Mouse (Mus musculus) midbrain, postnatal 0 days (tissue): ENCODE measurements around the gene Pip5k1b. TPM values are rescaled to one million over a fixed set of nuclear protein-coding genes. Genes with fewer than 3 reads are reported as not detected.

Experiments
- ATAC-seq: fragments of 200-750 bp; cut with Nextera tagmentation; 2 replicates; pipeline ENCODE4 v1.8.0; 2017; ENCODE audit warnings: moderate number of reproducible peaks, mild to moderate bottlenecking, moderate TSS enrichment, moderate library complexity; ENCODE audit not compliant: low FRiP score
- DNase-seq: peaks from one replicate; pipeline ENCODE4 v3.0.0-alpha.2; 2015; ENCODE audit warnings: low spot score
- H3K27ac ChIP-seq: fragments of 300-500 bp; sonication (generic); 2 replicates; pipeline ENCODE4 v1.5.1; 2014; ENCODE audit warnings: low read depth, mild to moderate bottlenecking, low read length, mixed read lengths
- H3K27me3 ChIP-seq: fragments of 300-500 bp; sonication (generic); 2 replicates; pipeline ENCODE4 v1.6.1; 2014; ENCODE audit warnings: low read length, control low read depth, mixed read lengths; ENCODE audit not compliant: insufficient read depth
- H3K36me3 ChIP-seq: fragments of 300-500 bp; sonication (generic); 2 replicates; pipeline ENCODE4 v1.6.1; 2014; ENCODE audit warnings: low read length, control low read depth, mixed read lengths; ENCODE audit not compliant: insufficient read depth
- H3K4me1 ChIP-seq: fragments of 300-500 bp; sonication (generic); 2 replicates; pipeline ENCODE4 v1.6.1; 2014; ENCODE audit warnings: mild to moderate bottlenecking, control low read depth, antibody characterized with exemption, low read length, mixed read lengths; ENCODE audit not compliant: insufficient read depth
- H3K4me2 ChIP-seq: fragments of 300-500 bp; sonication (generic); 2 replicates; pipeline ENCODE4 v1.6.1; 2014; ENCODE audit warnings: low read depth, mild to moderate bottlenecking, low read length, mixed read lengths; ENCODE audit not compliant: poor library complexity, severe bottlenecking
- H3K4me3 ChIP-seq: fragments of 300-500 bp; sonication (generic); 2 replicates; pipeline ENCODE4 v1.5.1; 2014; ENCODE audit warnings: low read depth, mild to moderate bottlenecking, low read length, moderate library complexity
- H3K9ac ChIP-seq: fragments of 300-500 bp; sonication (generic); replicated peaks from 2 replicates; pipeline ENCODE4 v1.6.1; 2014; ENCODE audit warnings: mild to moderate bottlenecking, low read length, moderate library complexity, mixed read lengths; ENCODE audit not compliant: poor library complexity, severe bottlenecking
- H3K9me3 ChIP-seq: fragments of 300-500 bp; sonication (generic); 2 replicates; pipeline ENCODE4 v1.6.1; 2016; ENCODE audit warnings: low read length, control low read depth
- CTCF ChIP-seq: IDR thresholded peaks from 2 replicates; pipeline ENCODE4 v1.5.1; 2016; ENCODE audit warnings: antibody characterized with exemption, mild to moderate bottlenecking
- WGBS: fragments of 180-500 bp; shearing (Covaris S2); extraction: QIAGEN DNeasy Blood & Tissue Kit; methylation state at CpG from one replicate; pipeline ENCODE4 v1.1.7; 2014; 5-methylcytosine and 5-hydroxymethylcytosine counted together
- polyA plus RNA-seq: library from polyadenylated mRNA; unstranded; fragments of >200 nt; fragmentation: Nextera tagmentation; extraction: Ambion mirVana; gene quantifications from 2 replicates; pipeline ENCODE4 v1.2.1, GENCODE M21; 2015
- total RNA-seq: library from RNA; depleted of rRNA; stranded (reverse); fragments of >200 nt; gene quantifications from 2 replicates; pipeline ENCODE4 v1.2.3, GENCODE M21; 2014

Gene Pip5k1b
- total and polyA plus RNA-seq, 2 experiments from 2014 or later, result 0.86 to 3.0 TPM

DNA sequence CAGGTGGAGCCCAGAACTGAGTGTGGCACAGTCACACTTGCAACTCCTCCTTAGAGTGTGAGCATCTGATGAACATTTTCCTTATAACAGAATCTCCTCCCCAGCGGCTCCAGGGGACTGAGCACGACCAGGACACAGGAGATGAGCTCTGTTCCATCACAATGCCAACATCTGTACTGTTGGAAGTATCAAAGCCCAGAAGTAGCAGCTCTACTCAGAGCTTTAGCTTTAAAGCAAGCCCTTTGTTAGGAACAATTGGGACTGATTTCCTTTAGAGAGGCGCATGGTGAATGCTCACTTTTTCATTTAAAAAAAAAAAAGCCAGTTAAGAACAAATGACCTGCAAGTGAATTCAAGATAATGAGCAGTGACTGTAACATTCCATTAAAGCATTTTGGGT lies 63.8 kb downstream of the Pip5k1b start:
- ATAC-seq (no peak), DNase-seq (no peak)
- Histone ChIP-seq H3K4me3 (no peak overlapping the region), H3K9ac (no peak overlapping the region), H3K9me3 (no peaks in the 10 kb centered on the region), H3K27ac (no peak overlapping the region), H3K27me3 (no peaks in the 10 kb centered on the region), H3K36me3 (no peaks in the 10 kb centered on the region), H3K4me2 (no peak overlapping the region), H3K4me1 (no peaks in the 10 kb centered on the region)
- 22% methylated on average over 3 of the region's 3 CpGs for whole genome bisulfite sequencing
- no peak for TF ChIP-seq CTCF

DNA sequence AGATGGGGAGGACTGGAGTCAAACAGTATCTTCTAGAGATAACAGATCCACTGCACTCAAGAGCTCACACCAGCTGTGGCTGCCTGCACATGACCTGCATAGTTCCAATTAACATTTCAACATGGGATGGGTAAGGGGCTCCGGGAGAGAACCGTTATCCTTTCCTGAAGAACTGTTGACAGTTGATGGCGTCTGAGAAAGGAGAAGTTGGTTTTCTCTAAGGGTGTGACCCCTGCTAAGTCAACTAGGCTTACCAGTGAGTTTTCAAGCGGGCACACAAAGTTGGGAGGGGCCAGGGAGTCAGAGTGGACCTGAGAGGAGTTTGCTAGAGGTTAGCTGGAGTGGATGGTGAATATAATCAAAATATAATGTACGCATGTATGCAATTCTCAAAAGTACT lies 65.4 kb downstream of the Pip5k1b start:
- Histone ChIP-seq H3K9ac (no peak overlapping the region), H3K27me3 (no peaks in the 10 kb centered on the region), H3K9me3 (no peaks in the 10 kb centered on the region), H3K36me3 (no peaks in the 10 kb centered on the region), H3K4me1 (no peaks in the 10 kb centered on the region), H3K27ac (no peak overlapping the region), H3K4me2 (no peak overlapping the region), H3K4me3 (no peak overlapping the region)
- WGBS, result 84% methylated on average over 5 of the region's 5 CpGs
- TF ChIP-seq CTCF, result no peak
- no peak for DNase-seq
- ATAC-seq, result no peak

DNA sequence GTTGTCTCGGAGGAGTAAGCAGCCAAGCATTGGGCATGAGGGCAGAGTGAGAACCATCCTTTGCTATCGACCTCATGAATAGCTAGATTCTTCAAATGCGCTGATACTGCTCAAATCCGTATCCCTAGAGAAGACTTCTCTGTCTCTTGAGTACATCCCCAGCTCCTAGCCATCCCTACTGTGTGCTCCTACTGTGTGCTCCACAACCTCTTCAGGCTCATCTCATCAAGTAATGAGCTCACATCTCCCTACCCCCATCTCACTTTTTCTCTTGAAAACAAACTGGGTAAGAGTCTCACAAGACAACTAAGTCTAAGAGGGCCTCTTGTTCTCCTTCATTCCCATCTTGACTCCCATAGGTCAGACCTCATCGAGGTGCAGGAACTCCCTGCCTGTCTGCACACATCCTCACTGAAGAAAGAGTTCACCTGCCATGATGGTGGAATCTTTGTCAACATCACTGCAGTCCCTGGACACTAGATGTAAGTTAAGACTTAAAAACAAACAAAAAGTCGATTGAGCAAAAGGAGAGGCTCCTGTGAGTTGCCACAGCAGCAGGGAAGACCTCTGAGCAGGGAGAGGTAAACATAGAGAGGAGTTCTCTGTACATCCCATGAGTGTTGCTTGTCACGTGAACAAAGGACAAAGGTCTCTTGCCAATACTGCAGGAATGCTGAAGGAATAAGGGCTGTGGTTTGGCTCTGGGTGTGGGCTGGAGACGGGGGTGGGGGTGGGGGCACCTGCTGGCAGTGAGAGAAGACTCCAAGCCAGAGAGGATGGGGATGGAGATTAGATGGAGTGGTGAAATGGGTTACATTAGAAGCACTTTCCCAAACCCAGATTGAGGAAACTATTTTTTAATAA lies 69.0 kb downstream of the Pip5k1b start:
- H3K27ac ChIP-seq, result no peak overlapping the region
- no peak for TF ChIP-seq CTCF
- no peaks in the 10 kb centered on the region for H3K9me3 ChIP-seq
- H3K4me3 ChIP-seq, result no peak overlapping the region
- WGBS, result 75% methylated on average over 8 of the region's 8 CpGs
- H3K9ac ChIP-seq, result no peak overlapping the region
- ATAC-seq (no peak), DNase-seq (no peak)
- no peaks in the 10 kb centered on the region for H3K4me1 ChIP-seq
- no peak overlapping the region for H3K4me2 ChIP-seq
- H3K27me3 ChIP-seq, result no peaks in the 10 kb centered on the region
- H3K36me3 ChIP-seq, result no peaks in the 10 kb centered on the region

DNA sequence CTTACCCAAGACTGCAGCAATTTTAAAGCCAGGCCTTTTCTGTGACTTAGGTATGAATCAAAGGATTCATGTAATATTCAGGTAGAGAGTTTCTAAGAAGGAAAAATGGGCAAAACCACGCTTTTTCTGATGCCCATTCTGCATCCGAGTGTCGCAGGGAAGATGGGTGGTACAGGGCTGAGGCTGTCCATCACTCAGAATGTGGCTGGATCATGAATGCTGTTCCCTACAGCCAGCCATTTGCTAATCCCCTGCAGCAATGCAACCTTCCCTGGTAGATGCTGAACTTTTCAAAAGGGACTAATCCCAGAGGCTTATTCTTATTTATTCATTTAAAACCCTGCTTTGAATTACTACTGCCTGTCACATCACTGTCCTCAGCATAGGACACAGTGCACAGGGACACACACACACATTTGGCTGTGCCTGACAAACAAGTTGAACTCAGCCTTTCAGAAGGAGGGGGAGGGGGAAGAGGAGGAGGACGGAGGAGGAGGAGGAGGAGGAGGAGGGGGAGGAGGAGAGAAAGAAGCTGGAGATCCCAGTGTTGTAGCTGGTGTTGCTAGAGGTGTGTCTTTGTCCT lies 71.0 kb downstream of the Pip5k1b start:
- Histone ChIP-seq H3K9me3 (no peaks in the 10 kb centered on the region), H3K4me1 (no peaks in the 10 kb centered on the region), H3K36me3 (no peaks in the 10 kb centered on the region), H3K4me2 (no peak overlapping the region), H3K4me3 (no peak overlapping the region), H3K9ac (no peak overlapping the region), H3K27me3 (no peaks in the 10 kb centered on the region), H3K27ac (no peak overlapping the region)
- DNase-seq (no peak), ATAC-seq (no peak)
- 5% methylated on average over 4 of the region's 4 CpGs for WGBS
- TF ChIP-seq CTCF, result no peak

DNA sequence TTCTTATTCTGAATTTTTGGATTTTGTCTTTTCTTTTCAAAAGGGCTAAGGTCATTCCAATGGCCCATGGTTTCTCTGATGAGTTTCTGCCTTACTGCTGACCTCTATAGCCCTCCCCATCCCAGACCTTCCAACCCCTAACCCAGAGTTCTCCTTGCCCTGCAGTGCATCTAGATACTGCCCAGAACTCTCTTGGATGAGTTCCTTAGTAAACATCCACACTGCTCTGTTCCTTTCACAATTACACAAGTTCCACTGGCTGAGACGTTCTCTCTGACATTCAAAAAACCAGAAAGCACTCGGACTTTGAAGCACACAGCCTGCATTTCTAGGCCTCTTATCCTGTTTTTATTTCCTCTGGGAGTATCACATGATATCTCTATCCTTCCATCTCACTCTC lies 74.8 kb downstream of the Pip5k1b start:
- ATAC-seq (no peak), DNase-seq (no peak)
- Histone ChIP-seq H3K9me3 (no peaks in the 10 kb centered on the region), H3K4me3 (no peak overlapping the region), H3K36me3 (no peaks in the 10 kb centered on the region), H3K4me1 (no peaks in the 10 kb centered on the region), H3K27ac (no peak overlapping the region), H3K9ac (no peak overlapping the region), H3K27me3 (no peaks in the 10 kb centered on the region), H3K4me2 (no peak overlapping the region)
- 56% methylated on average over 2 of the region's 2 CpGs for WGBS
- no peak for TF ChIP-seq CTCF
